8 mouse cellular contexts compared by ENCODE assay signal in the genomic region with DNA sequence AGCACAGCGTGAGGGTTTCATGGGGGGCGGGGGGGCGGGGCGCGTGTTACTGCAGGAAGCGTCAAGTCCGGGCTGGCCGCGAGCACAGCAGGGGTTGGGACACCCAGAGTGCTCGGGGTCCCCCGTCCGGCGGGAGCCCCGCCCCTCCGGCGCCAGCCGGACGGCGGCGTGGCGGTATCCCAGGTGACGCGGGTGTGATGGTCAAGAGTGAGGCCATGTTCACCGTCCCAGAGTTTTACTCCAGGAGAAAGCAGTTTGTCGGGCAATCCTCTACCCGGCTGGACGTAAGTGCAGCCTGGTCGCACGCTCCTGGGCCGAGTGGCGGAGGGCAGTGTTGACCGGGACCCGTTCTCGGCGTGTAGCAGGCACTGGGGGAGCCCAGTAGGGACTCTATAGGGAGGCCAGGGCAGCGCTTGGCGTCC. TPM values are rescaled to one million over a fixed set of nuclear protein-coding genes. Genes with fewer than 3 reads are reported as not detected.
DNase-seq lines count a peak whose midpoint lies in the region; ATAC-seq lines count a peak whose summit lies in the region.

A gene (plus strand): TSS at position 106 of the 422 bp plus-strand sequence.

- no peaks in the 10 kb centered on the region for H3K36me3 ChIP-seq in forebrain, embryonic 11.5 days (ENCODE audit: control insufficient read depth, insufficient read depth, low read length)
- H3K36me3 ChIP-seq in hindbrain, embryonic 16.5 days (ENCODE audit: control insufficient read depth, insufficient read depth, low read length): no peaks in the 10 kb centered on the region
- H3K36me3 ChIP-seq in liver, embryonic 13.5 days: no peaks in the 10 kb centered on the region
- no peaks in the 10 kb centered on the region for H3K36me3 ChIP-seq in neural tube, embryonic 11.5 days (ENCODE audit: control insufficient read depth, insufficient read depth, low read length)

- peaks cover 3% of the 10 kb centered on the region; the same call in 1 of the 2 replicates for H3K4me1 ChIP-seq in forebrain, embryonic 11.5 days (replicated peaks; ENCODE audit: control insufficient read depth, insufficient read depth, low read length)
- H3K4me1 ChIP-seq in hindbrain, embryonic 16.5 days (ENCODE audit: control insufficient read depth, insufficient read depth, low read depth, low read length): no peaks in the 10 kb centered on the region; the same call in 1 of the 2 replicates
- H3K4me1 ChIP-seq in liver, embryonic 13.5 days (replicated peaks): peaks cover 13% of the 10 kb centered on the region
- H3K4me1 ChIP-seq in neural tube, embryonic 11.5 days (ENCODE audit: control insufficient read depth, insufficient read depth, low read length): 0 out of 2 replicates have a peak, but pooled peaks cover 2% of the 10 kb centered on the region

- DNase-seq in adrenal gland, postnatal 14 days: peak; percentile 63
- DNase-seq in adrenal gland, postnatal 4 days (ENCODE audit: low spot score in 2 of 2): no peak
- DNase-seq in forebrain, embryonic 11.5 days (ENCODE audit: low spot score): peak; percentile 58
- no peak for DNase-seq in liver, embryonic 13.5 days
- DNase-seq in neural tube, embryonic 11.5 days (ENCODE audit: low spot score): peak; percentile 48
- no peak for DNase-seq in left cerebral cortex, adult 8-10 months (ENCODE audit: low spot score in 2 of 2)
- DNase-seq in frontal cortex, postnatal 14 days (ENCODE audit: low spot score in 2 of 2): no peak

- peaks cover 2% of the 10 kb centered on the region; the same call in 1 of the 2 replicates for H3K9me3 ChIP-seq in forebrain, embryonic 11.5 days (ENCODE audit: control insufficient read depth, low read length)
- H3K9me3 ChIP-seq in hindbrain, embryonic 16.5 days (ENCODE audit: control insufficient read depth, low read length): no peaks in the 10 kb centered on the region
- peaks cover 5% of the 10 kb centered on the region; the same call in 1 of the 2 replicates for H3K9me3 ChIP-seq in liver, embryonic 13.5 days (replicated peaks)
- no peaks in the 10 kb centered on the region for H3K9me3 ChIP-seq in neural tube, embryonic 11.5 days (ENCODE audit: control insufficient read depth, low read length)

- peak within 1 kb of the TSS; percentile 36 for H3K4me3 ChIP-seq in forebrain, embryonic 11.5 days (ENCODE audit: low read depth, low read length)
- H3K4me3 ChIP-seq in hindbrain, embryonic 16.5 days (ENCODE audit: low read length): peak within 1 kb of the TSS; percentile 39
- H3K4me3 ChIP-seq in liver, embryonic 13.5 days (replicated peaks): peak within 1 kb of the TSS; percentile 43
- H3K4me3 ChIP-seq in neural tube, embryonic 11.5 days (ENCODE audit: low read depth, low read length): peak within 1 kb of the TSS; percentile 33

- peaks cover 7% of the 10 kb centered on the region; the same call in 1 of the 2 replicates for H3K27me3 ChIP-seq in forebrain, embryonic 11.5 days (ENCODE audit: control insufficient read depth, insufficient read depth, low read length)
- H3K27me3 ChIP-seq in hindbrain, embryonic 16.5 days (replicated peaks; ENCODE audit: control insufficient read depth, insufficient read depth, low read length): peaks cover 2% of the 10 kb centered on the region
- H3K27me3 ChIP-seq in liver, embryonic 13.5 days: peaks cover 30% of the 10 kb centered on the region
- no peaks in the 10 kb centered on the region for H3K27me3 ChIP-seq in neural tube, embryonic 11.5 days (ENCODE audit: control insufficient read depth, insufficient read depth, low read length)

- peak within 1 kb of the TSS; percentile 71 for H3K4me2 ChIP-seq in forebrain, embryonic 11.5 days (ENCODE audit: low read depth, low read length, severe bottlenecking)
- peak within 1 kb of the TSS; percentile 74 for H3K4me2 ChIP-seq in hindbrain, embryonic 16.5 days (ENCODE audit: low read length)
- H3K4me2 ChIP-seq in liver, embryonic 13.5 days: peak within 1 kb of the TSS; percentile 61
- H3K4me2 ChIP-seq in neural tube, embryonic 11.5 days (ENCODE audit: low read depth): peak within 1 kb of the TSS; percentile 55

- 0 out of 2 replicates have a peak, but pooled peaks have one; percentile 18 for ATAC-seq in forebrain, embryonic 11.5 days (replicated peaks; ENCODE audit: low FRiP score)
- ATAC-seq in hindbrain, embryonic 16.5 days: peak; percentile 42; the same call in 1 of the 2 replicates
- peak; percentile 50; the same call in 1 of the 2 replicates for ATAC-seq in liver, embryonic 13.5 days (ENCODE audit: low read depth)
- ATAC-seq in neural tube, embryonic 11.5 days (ENCODE audit: insufficient read depth, low FRiP score, low TSS enrichment): 0 out of 2 replicates have a peak, but pooled peaks have one; percentile 20

- under 1% methylated on average over 36 of the region's 37 CpGs for WGBS in forebrain, embryonic 11.5 days
- WGBS in hindbrain, embryonic 16.5 days: 1% methylated on average over 35 of the region's 37 CpGs
- WGBS in liver, embryonic 13.5 days (ENCODE audit: insufficient replicate concordance): 5% methylated on average over 37 of the region's 37 CpGs
- under 1% methylated on average over 37 of the region's 37 CpGs for WGBS in neural tube, embryonic 11.5 days

- H3K27ac ChIP-seq in forebrain, embryonic 11.5 days (ENCODE audit: low read depth, low read length): no peak within 1 kb of the TSS
- H3K27ac ChIP-seq in hindbrain, embryonic 16.5 days (ENCODE audit: low read depth, low read length): no peak within 1 kb of the TSS
- H3K27ac ChIP-seq in liver, embryonic 13.5 days: no peak within 1 kb of the TSS
- no peak within 1 kb of the TSS for H3K27ac ChIP-seq in neural tube, embryonic 11.5 days (ENCODE audit: low read depth, low read length)

- H3K9ac ChIP-seq in forebrain, embryonic 11.5 days (ENCODE audit: low read length): peak within 1 kb of the TSS; percentile 41
- peak within 1 kb of the TSS; percentile 43; the same call in 1 of the 2 replicates for H3K9ac ChIP-seq in hindbrain, embryonic 16.5 days (ENCODE audit: low read depth, low read length)
- no peak within 1 kb of the TSS for H3K9ac ChIP-seq in liver, embryonic 13.5 days
- H3K9ac ChIP-seq in neural tube, embryonic 11.5 days (ENCODE audit: low read length): peak within 1 kb of the TSS; percentile 23; the same call in 1 of the 2 replicates

RNA-seq across cellular contexts. Expression of the gene that starts here (rescaled TPM):
- 0.34 TPM in 1 of 2 replicates, not detected in the other for total RNA-seq in adrenal gland, postnatal 14 days (2021)
- 1 to 10 TPM in 1 of 2 experiments, under 1 TPM in 1; 0.56 to 1.0 TPM for total RNA-seq in adrenal gland, postnatal 4 days (2021)
- 0.35 and 0.56 TPM in 2 replicates for polyA plus RNA-seq in forebrain, embryonic 11.5 days (2014; fragmentation: Nextera tagmentation; extraction: Ambion mirVana)
- polyA plus RNA-seq in hindbrain, embryonic 16.5 days (2015; fragmentation: Nextera tagmentation; extraction: Ambion mirVana): 1.3 and 2.1 TPM in 2 replicates
- polyA plus RNA-seq in liver, embryonic 13.5 days (2015; fragmentation: Nextera tagmentation; extraction: Ambion mirVana): 0.16 TPM in 1 of 2 replicates, not detected in the other
- 0.45 and 0.82 TPM in 2 replicates for polyA plus RNA-seq in neural tube, embryonic 11.5 days (2014; fragmentation: Nextera tagmentation; extraction: Ambion mirVana)
- total RNA-seq in left cerebral cortex, adult 8-10 months (2022): 1 to 10 TPM in 3 of 4 experiments, under 1 TPM in 1; 0.74 to 2.7 (median 1.8) TPM

Comparison
In these comparisons a context has a peak if more than half of its experiments do, and no peak if none do; other contexts are left out.
1. Peak in DNase-seq in adrenal gland, postnatal 14 days; RNA of the gene not detected or under 1 TPM.
2. Peak in DNase-seq, ATAC-seq, H3K4me3 ChIP-seq, H3K9ac ChIP-seq and H3K4me2 ChIP-seq in forebrain, embryonic 11.5 days; RNA of the gene not detected or under 1 TPM.
3. Peak in ATAC-seq, H3K4me3 ChIP-seq and H3K4me2 ChIP-seq in liver, embryonic 13.5 days; RNA of the gene not detected or under 1 TPM.
4. Peak in DNase-seq, ATAC-seq, H3K4me3 ChIP-seq, H3K9ac ChIP-seq and H3K4me2 ChIP-seq in neural tube, embryonic 11.5 days; RNA of the gene not detected or under 1 TPM.